Mouse (Mus musculus): ENCODE measurements around the gene Yif1a.

DNA sequence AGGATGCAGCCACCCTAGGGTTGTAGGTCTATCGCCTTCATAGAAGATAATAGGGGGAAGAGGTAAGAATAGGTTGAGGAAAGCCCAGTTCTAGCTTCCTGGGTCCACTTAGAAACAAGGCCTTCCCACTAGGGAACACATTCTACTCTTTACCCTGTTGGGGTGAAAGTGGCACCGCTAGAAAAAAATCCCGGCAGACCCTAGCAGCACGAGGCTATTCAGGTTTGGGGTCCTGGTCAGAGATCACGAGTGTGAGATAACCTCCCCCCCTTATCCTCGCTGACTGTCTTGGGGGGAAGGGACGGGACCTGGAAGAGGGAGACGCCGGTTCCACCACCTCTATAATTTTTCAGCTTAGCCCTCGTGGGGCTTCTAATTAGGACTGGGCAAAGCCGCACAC lies 17.3 kb upstream of the Yif1a start:
- no peak for TF ChIP-seq CTCF (IDR thresholded peaks at IDR 0.05; ENCODE audit: borderline replicate concordance, extremely low read depth, insufficient read depth, insufficient read length)
- TF ChIP-seq POLR2A (IDR thresholded peaks at IDR 0.05; ENCODE audit: borderline replicate concordance, extremely low read depth, insufficient read depth, insufficient read length, poor library complexity, severe bottlenecking) = no peak
